Mouse (Mus musculus) monocyte, adult 5-6 weeks (primary cell): ENCODE data around the gene Pfn1. TPM values are rescaled to one million over a fixed set of nuclear protein-coding genes. Genes with fewer than 3 reads are reported as not detected.

ENCODE experiments used
- ATAC-seq: fragments of 153-309, 156-312 bp; replicated peaks from 2 replicates; pipeline ENCODE4 v1.8.0; 2017; ENCODE audit warnings: mild to moderate bottlenecking; ENCODE audit not compliant: low TSS enrichment, insufficient number of reproducible peaks, severe bottlenecking, poor library complexity, low FRiP score
- total RNA-seq: library from RNA; stranded (forward); fragments of 200-1000, 200-491, 200-594 nt; gene quantifications from 3 replicates; pipeline ENCODE4 v1.2.3, GENCODE M21; 2017

Pfn1 gene
- total RNA-seq, 1 experiment from 2014 or later = 527 TPM

- ATAC-seq = peak; percentile 89
Observed at GRCm38 (mm10) chr11:70615074-70615473, 39.4 kb downstream of the Pfn1 start.

GRCm38 (mm10) chr11:70612505-70612904, 41.9 kb downstream of the Pfn1 start:
- no peak for ATAC-seq

DNA sequence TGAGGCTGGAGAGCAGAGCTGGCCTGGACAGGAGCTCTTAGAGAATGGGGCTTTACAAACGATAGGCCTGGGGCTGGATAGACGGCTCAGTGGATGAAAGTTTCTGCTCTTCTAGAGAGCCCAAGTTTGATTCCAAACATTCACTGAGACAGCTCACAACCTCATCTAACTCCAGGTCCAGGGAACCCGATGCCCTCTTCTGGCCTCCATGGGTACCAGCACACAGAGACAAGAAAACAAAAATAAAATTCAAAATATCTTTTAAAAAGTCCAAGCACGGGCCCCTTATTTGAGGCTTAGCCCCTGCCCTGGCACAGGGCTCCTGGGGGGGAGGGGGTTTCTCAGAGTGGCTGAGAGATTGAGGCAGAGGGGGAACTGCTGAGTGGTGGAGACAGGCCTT, 43.7 kb downstream of the Pfn1 start:
- ATAC-seq = no peak

DNA sequence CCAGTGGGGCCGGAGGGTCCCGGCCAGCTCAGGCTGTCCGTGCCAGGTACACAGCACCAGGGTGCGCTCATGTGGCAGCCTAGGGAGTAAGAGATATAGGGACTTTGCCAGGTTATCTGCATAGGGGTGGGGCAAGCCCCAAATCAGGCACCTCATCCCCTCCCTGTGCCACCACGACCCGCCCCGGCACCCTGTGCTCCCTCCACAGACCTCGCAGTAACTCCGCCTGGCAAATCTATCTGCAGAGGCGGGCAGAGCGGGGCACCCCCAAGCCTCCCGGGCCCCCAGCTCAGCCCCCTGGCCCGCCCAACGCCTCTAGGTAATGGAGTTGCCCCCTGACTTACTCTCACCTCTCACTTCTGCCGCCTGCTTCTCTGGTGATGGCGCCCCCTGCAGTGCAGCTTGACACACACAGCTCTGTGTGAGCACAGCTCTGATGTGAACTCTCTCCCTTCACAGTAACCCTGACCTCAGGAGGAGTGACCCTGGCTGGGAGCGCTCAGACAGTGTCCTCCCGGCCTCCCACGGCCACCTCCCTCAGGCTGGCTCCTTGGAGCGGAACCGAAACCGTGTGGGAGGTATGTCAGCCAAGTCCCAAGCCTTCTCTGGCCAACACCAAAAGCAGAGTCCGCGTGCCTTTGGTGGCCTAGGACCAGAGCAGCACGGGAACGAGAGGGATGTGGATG, 45.9 kb downstream of the Pfn1 start:
- no peak for ATAC-seq

GRCm38 (mm10) chr11:70607611-70608010, 46.8 kb downstream of the Pfn1 start:
- ATAC-seq = no peak

DNA sequence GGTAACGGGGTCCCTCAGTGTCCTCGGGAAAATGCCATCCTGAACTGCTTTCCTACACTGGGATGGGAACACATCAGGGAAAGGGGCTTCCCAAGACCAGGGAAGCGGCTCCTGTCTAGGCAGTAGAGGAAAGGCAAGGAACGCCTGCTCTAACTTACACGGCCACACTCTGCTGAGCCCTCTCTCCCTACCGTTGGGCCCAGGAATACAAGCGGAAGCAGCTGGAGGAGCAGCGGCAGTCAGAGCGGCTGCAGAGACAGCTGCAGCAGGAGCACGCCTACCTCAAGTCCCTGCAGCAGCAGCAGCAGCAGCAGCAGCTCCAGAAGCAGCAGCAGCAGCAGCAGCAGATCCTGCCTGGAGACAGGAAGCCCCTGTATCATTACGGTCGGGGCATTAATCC, 47.7 kb downstream of the Pfn1 start:
- no peak for ATAC-seq

GRCm38 (mm10) chr11:70605024-70605566, 49.3 kb downstream of the Pfn1 start:
- ATAC-seq = peak; percentile 74

Other genes with a start within 250 kb of the Pfn1 start
- 1.6 to 4.9 TPM (median 2.1 TPM) in 3 replicates for gene Pelp1, start 244.6 kb downstream of the Pfn1 start, total RNA-seq
- 94.2 to 148 TPM (median 113 TPM) in 3 replicates for gene Arrb2, start 222.0 kb downstream of the Pfn1 start, total RNA-seq
- gene Med11, start 202.7 kb downstream of the Pfn1 start, total RNA-seq = 37.7 to 56.2 TPM (median 52.1 TPM) in 3 replicates
- gene Zmynd15, start 195.2 kb downstream of the Pfn1 start, total RNA-seq = 0.21 TPM in 1 of 3 replicates, not detected in the others
- 1.6 to 3.5 TPM (median 2.8 TPM) in 3 replicates for gene Cxcl16, start 194.7 kb downstream of the Pfn1 start, total RNA-seq
- not detected in 3 replicates for gene Tm4sf5, start 149.4 kb downstream of the Pfn1 start, total RNA-seq
- not detected in 3 replicates for gene Vmo1, start 140.0 kb downstream of the Pfn1 start, total RNA-seq
- not detected in 3 replicates for gene Gltpd2, start 135.4 kb downstream of the Pfn1 start, total RNA-seq
- gene Psmb6, start 129.3 kb downstream of the Pfn1 start, total RNA-seq = 181 to 224 TPM (median 209 TPM) in 3 replicates
- gene Gm40193, start 121.7 kb downstream of the Pfn1 start, total RNA-seq = not detected in 3 replicates
- gene Pld2, start 114.6 kb downstream of the Pfn1 start, total RNA-seq = 5.1 to 22.0 TPM (median 11.1 TPM) in 3 replicates
- gene Mink1, start 91.8 kb downstream of the Pfn1 start, total RNA-seq = 50.8 to 81.3 TPM (median 55.8 TPM) in 3 replicates
- not detected in 3 replicates for gene 4930544D05Rik, start 38.8 kb downstream of the Pfn1 start, total RNA-seq
- 2.1 to 17.4 TPM (median 5.5 TPM) in 3 replicates for gene Chrne, start 35.4 kb downstream of the Pfn1 start, total RNA-seq
- gene Gp1ba, start 15.5 kb downstream of the Pfn1 start, total RNA-seq = 0.57 to 3.3 TPM in 2 of 3 replicates, not detected in the other
- 89.4 to 129 TPM (median 90.9 TPM) in 3 replicates for gene Rnf167, start 7.4 kb downstream of the Pfn1 start, total RNA-seq
- gene Slc25a11, start 7.2 kb downstream of the Pfn1 start, total RNA-seq = 41.1 to 62.6 TPM (median 43.5 TPM) in 3 replicates
- 236 to 452 TPM (median 414 TPM) in 3 replicates for gene Eno3, start 2.6 kb upstream of the Pfn1 start, total RNA-seq
- gene Spag7, start 14.8 kb upstream of the Pfn1 start, total RNA-seq = 49.1 to 78.2 TPM (median 76.7 TPM) in 3 replicates
- 8.9 to 20.6 TPM (median 15.7 TPM) in 3 replicates for gene Camta2, start 33.5 kb upstream of the Pfn1 start, total RNA-seq
- gene Inca1, start 45.5 kb upstream of the Pfn1 start, total RNA-seq = 0.53 TPM in 1 of 3 replicates, not detected in the others
- gene Kif1c, start 45.9 kb upstream of the Pfn1 start, total RNA-seq = 27.3 to 30.6 TPM (median 30.3 TPM) in 3 replicates
- gene Zfp3, start 109.6 kb upstream of the Pfn1 start, total RNA-seq = 2.1 to 6.5 TPM (median 2.1 TPM) in 3 replicates
- 13.5 to 64.4 TPM (median 25.6 TPM) in 3 replicates for gene Scimp, start 157.9 kb upstream of the Pfn1 start, total RNA-seq
- gene Rabep1, start 190.1 kb upstream of the Pfn1 start, total RNA-seq = 69.4 to 95.6 TPM (median 71.4 TPM) in 3 replicates